Mouse (Mus musculus): ENCODE results near the gene Cryba2. TPM values are rescaled to one million over a fixed set of nuclear protein-coding genes. Genes with fewer than 3 reads are reported as not detected.
A peak's percentile ranks its signal among the peaks of the same experiment; 100 is the strongest.

Gene Cryba2
- total and polyA plus RNA-seq, 3 experiments, result not detected

DNA sequence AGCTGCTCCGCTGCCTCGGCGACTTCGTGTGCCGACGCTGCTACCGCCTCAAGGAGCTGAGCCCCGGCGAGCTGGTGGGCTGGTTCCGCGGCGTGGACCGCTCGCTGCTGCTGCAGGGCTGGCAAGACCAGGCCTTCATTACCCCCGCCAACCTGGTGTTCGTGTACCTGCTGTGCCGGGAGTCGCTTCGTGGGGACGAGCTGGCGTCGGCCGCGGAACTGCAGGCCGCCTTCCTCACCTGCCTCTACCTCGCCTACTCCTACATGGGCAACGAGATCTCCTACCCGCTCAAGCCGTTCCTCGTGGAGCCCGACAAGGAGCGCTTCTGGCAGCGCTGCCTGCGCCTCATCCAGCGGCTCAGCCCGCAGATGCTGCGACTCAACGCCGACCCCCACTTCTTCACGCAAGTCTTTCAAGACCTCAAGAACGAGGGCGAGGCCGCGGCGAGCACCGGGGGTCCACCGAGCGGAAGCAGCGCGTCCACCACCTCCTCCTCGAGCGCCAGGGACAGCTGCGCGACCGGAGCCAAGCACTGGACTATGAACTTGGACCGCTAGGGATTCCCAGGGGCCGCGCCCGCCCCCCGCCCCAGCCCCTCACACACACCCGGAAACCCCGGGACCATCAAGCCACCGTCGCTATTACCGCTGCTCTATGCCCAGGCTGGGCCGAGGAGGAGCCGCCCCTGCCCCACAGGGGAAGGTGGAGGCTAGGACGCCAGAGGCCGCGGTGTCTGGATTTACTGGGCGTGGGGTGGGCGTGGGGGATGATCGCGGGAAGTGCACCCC, 37.1 kb downstream of the Cryba2 start:
- Histone ChIP-seq H3K4me1 (ENCODE audit: insufficient read depth, low read depth, low read length) (no peaks in the 10 kb centered on the region), H3K4me3 (ENCODE audit: low read depth, low read length) (peak overlapping the region; percentile 30; the same call in 1 of the 2 replicates), H3K27me3 (ENCODE audit: insufficient read depth, low read length) (no peaks in the 10 kb centered on the region), H3K36me3 (replicated peaks) (no peaks in the 10 kb centered on the region), H3K9me3 (replicated peaks) (peaks cover 29% of the 10 kb centered on the region)
- no peak for ATAC-seq (ENCODE audit: extremely low read depth, insufficient number of reproducible peaks, low FRiP score, poor library complexity, severe bottlenecking)
- TF ChIP-seq GATA2 (IDR thresholded peaks at IDR 0.05; ENCODE audit: borderline replicate concordance, low read depth, low read length), result no peak
- no peak for TF ChIP-seq POLR2AphosphoS5 (IDR thresholded peaks at IDR 0.05; ENCODE audit: insufficient replicate concordance, low read depth, low read length)
- TF ChIP-seq GATA1 (IDR thresholded peaks at IDR 0.05; ENCODE audit: borderline replicate concordance, low read length), result no peak
- no peak for DNase-seq (ENCODE audit: low spot score)

DNA sequence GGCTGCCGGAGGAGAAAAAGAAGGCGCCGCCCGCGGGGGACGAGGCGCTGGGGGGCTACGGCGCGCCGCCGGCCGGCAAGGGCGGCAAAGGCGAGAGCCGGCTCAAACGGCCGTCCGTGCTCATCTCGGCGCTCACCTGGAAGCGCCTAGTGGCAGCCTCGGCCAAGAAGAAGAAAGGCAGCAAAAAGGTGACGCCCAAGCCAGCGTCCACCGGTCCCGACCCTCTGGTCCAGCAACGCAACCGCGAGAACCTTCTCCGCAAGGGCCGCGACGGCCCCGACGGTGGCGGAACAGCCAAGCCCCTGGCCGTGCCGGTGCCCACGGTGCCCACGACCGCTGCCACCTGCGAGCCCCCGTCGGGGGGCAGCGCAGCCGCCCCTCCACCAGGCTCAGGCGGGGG, 37.8 kb downstream of the Cryba2 start:
- DNase-seq (ENCODE audit: low spot score) (no peak), ATAC-seq (ENCODE audit: extremely low read depth, insufficient number of reproducible peaks, low FRiP score, poor library complexity, severe bottlenecking) (no peak)
- Histone ChIP-seq H3K9me3 (replicated peaks) (peaks cover 29% of the 10 kb centered on the region), H3K36me3 (replicated peaks) (no peaks in the 10 kb centered on the region), H3K4me3 (ENCODE audit: low read depth, low read length) (no peak overlapping the region), H3K4me1 (ENCODE audit: insufficient read depth, low read depth, low read length) (no peaks in the 10 kb centered on the region), H3K27me3 (ENCODE audit: insufficient read depth, low read length) (no peaks in the 10 kb centered on the region; the same call in none of the 2 replicates)
- TF ChIP-seq POLR2AphosphoS5 (IDR thresholded peaks at IDR 0.05; ENCODE audit: insufficient replicate concordance, low read depth, low read length) (no peak), TAL1 (conservative IDR thresholded peaks at IDR 0.05; ENCODE audit: low read depth, low read length) (no peak), GATA1 (IDR thresholded peaks at IDR 0.05; ENCODE audit: borderline replicate concordance, low read length) (no peak), GATA2 (IDR thresholded peaks at IDR 0.05; ENCODE audit: borderline replicate concordance, low read depth, low read length) (no peak), CTCF (IDR thresholded peaks at IDR 0.05; ENCODE audit: low read depth, low read length) (no peak)

DNA sequence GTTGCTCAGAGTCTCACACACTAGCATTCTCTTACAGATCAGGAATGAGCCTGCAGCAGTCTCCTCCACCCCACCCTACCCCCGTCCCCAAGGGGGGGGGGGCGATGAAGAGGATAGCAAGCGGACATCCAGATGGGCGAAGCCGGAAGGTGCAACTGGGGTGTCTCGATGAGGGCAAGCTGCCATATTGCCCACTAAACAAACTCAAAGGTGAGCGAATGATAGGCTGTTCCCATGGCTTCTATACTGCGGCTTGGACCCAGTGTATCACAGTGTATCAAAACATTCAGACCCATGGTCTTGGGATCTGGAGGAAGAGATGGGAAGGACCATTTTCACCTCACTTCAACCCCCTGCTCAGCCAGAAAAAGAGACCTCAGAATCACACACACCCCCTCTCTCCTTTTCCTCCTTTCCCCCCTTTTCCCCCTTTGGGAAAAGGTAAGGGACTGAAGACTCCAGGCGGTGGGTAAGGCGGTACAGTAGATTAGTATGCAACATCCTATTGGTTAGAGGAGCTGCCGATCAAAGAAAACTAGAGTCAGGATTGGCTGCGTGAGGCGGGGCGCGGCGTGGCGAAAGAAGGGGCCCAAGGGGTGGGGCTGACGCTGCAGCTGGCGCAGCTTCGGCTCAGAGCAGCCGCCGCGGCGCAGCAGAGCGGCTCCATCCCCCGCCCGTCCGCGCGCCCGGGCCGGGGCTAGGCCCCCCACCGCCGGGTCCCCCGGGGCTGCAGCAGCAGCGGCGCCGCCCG, 38.5 kb downstream of the Cryba2 start, which contains the start of gene Cdk5r2:
Cdk5r2 (plus strand) TSS at position 629 of the 751 bp plus-strand sequence.
- Histone ChIP-seq H3K4me3 (ENCODE audit: low read depth, low read length) (peak within 1 kb of the TSS; percentile 30; the same call in 1 of the 2 replicates), H3K9me3 (replicated peaks) (peaks cover 29% of the 10 kb centered on the region), H3K27me3 (ENCODE audit: insufficient read depth, low read length) (no peaks in the 10 kb centered on the region; the same call in none of the 2 replicates), H3K36me3 (replicated peaks) (no peaks in the 10 kb centered on the region), H3K4me1 (ENCODE audit: insufficient read depth, low read depth, low read length) (no peaks in the 10 kb centered on the region)
- ATAC-seq (ENCODE audit: extremely low read depth, insufficient number of reproducible peaks, low FRiP score, poor library complexity, severe bottlenecking) (no peak), DNase-seq (ENCODE audit: low spot score) (no peak)
- TF ChIP-seq CTCF (IDR thresholded peaks at IDR 0.05; ENCODE audit: low read depth, low read length) (no peak), TAL1 (conservative IDR thresholded peaks at IDR 0.05; ENCODE audit: low read depth, low read length) (no peak), GATA1 (IDR thresholded peaks at IDR 0.05; ENCODE audit: borderline replicate concordance, low read length) (no peak), GATA2 (IDR thresholded peaks at IDR 0.05; ENCODE audit: borderline replicate concordance, low read depth, low read length) (no peak), POLR2AphosphoS5 (IDR thresholded peaks at IDR 0.05; ENCODE audit: insufficient replicate concordance, low read depth, low read length) (no peak)

DNA sequence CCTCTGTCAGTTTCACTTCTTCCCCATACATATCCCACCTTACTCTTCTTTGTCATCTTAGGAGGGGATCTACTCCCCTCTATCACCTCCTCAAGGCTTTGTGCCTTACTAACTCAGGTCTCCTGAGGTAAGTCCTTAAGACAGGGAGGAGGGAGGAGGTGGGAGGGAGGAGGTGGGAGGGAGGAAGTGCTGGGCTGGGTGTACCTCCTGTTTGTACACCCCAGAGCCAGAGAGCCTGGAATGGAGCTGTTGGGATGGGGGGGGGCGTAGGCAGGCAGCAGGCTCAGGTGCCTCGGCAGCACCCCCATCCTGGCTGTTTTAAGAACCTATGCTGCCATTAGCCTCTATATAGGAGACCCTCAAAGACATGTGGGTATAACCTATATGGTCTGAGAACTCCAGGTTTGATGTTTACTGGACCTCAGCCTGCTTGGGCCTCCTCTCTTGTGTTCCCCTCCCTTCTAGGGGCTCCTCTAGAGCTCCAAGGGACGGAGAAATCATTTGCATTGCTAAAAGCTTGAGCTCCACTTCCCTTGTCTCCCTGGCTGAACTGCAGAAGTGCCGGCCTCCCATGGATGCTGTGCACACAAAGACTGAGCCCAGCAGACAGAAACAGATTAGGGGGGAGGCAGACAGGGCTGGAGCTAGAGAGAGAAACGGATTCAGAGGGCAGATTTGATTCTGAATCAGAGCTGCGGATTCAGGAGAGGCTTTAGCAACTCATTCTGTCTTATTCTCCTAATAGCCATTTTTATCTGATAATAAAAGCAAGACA, 41.8 kb downstream of the Cryba2 start:
- TF ChIP-seq POLR2AphosphoS5 (IDR thresholded peaks at IDR 0.05; ENCODE audit: insufficient replicate concordance, low read depth, low read length) (no peak), GATA2 (IDR thresholded peaks at IDR 0.05; ENCODE audit: borderline replicate concordance, low read depth, low read length) (no peak), TAL1 (conservative IDR thresholded peaks at IDR 0.05; ENCODE audit: low read depth, low read length) (no peak), GATA1 (IDR thresholded peaks at IDR 0.05; ENCODE audit: borderline replicate concordance, low read length) (no peak), CTCF (IDR thresholded peaks at IDR 0.05; ENCODE audit: low read depth, low read length) (no peak)
- Histone ChIP-seq H3K27me3 (ENCODE audit: insufficient read depth, low read length) (no peaks in the 10 kb centered on the region; the same call in none of the 2 replicates), H3K4me3 (ENCODE audit: low read depth, low read length) (no peak overlapping the region), H3K4me1 (ENCODE audit: insufficient read depth, low read depth, low read length) (no peaks in the 10 kb centered on the region), H3K9me3 (replicated peaks) (peaks cover 18% of the 10 kb centered on the region), H3K36me3 (replicated peaks) (no peaks in the 10 kb centered on the region)
- DNase-seq (ENCODE audit: low spot score) (no peak), ATAC-seq (ENCODE audit: extremely low read depth, insufficient number of reproducible peaks, low FRiP score, poor library complexity, severe bottlenecking) (no peak)

DNA sequence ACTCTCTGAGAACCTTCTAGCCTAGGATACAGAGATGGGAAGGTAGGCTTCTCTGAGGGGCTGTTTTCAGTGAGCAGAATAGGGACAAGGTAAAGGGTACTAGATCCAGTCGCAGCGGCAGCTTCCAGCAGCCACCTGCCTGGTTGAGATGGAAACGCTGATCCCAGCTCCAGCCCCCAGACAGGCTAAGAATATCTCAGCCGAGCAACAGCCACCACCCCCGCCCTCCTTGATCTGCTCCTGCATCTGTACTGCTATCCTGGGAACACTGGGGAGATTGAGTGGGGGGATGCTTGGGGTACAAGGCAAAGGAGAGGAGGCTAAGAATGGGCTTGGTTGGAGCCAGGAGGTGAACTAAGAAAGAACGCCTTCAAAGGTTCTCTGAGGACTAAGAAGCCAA, 42.7 kb downstream of the Cryba2 start:
- H3K4me3 ChIP-seq (ENCODE audit: low read depth, low read length), result no peak overlapping the region
- DNase-seq (ENCODE audit: low spot score) (no peak), ATAC-seq (ENCODE audit: extremely low read depth, insufficient number of reproducible peaks, low FRiP score, poor library complexity, severe bottlenecking) (no peak)
- H3K27me3 ChIP-seq (ENCODE audit: insufficient read depth, low read length), result no peaks in the 10 kb centered on the region; the same call in none of the 2 replicates
- H3K9me3 ChIP-seq (replicated peaks), result peaks cover 8% of the 10 kb centered on the region
- no peaks in the 10 kb centered on the region for H3K4me1 ChIP-seq (ENCODE audit: insufficient read depth, low read depth, low read length)
- TF ChIP-seq GATA1 (IDR thresholded peaks at IDR 0.05; ENCODE audit: borderline replicate concordance, low read length) (no peak), POLR2AphosphoS5 (IDR thresholded peaks at IDR 0.05; ENCODE audit: insufficient replicate concordance, low read depth, low read length) (no peak), GATA2 (IDR thresholded peaks at IDR 0.05; ENCODE audit: borderline replicate concordance, low read depth, low read length) (no peak), CTCF (IDR thresholded peaks at IDR 0.05; ENCODE audit: low read depth, low read length) (no peak), TAL1 (conservative IDR thresholded peaks at IDR 0.05; ENCODE audit: low read depth, low read length) (no peak)
- no peaks in the 10 kb centered on the region for H3K36me3 ChIP-seq (replicated peaks)

Measured in G1E (cell line).